Mouse (Mus musculus) liver, adult 2 months (tissue): ENCODE data around the gene Slc6a17. TPM values are rescaled to one million over a fixed set of nuclear protein-coding genes. Genes with fewer than 3 reads are reported as not detected.

Experiments used
- DNase-seq: peaks from one replicate; pipeline ENCODE4 v3.0.0-alpha.2; 2011; ENCODE audit warnings: low read depth, low spot score; ENCODE audit errors: extremely low read depth
- H3K27ac ChIP-seq: fragments of 200-500 bp; replicated peaks from 2 replicates; pipeline ENCODE4 v1.5.1; 2012; ENCODE audit warnings: low read depth, mild to moderate bottlenecking, control low read depth, inconsistent platforms, low read length; ENCODE audit not compliant: insufficient read depth
- H3K27me3 ChIP-seq: fragments of 200-500 bp; 2 replicates; pipeline ENCODE4 v1.6.1; 2012; ENCODE audit warnings: mild to moderate bottlenecking, moderate library complexity, low read length, inconsistent platforms; ENCODE audit not compliant: control insufficient read depth, insufficient read depth
- H3K36me3 ChIP-seq: fragments of 200-500 bp; 2 replicates; pipeline ENCODE4 v1.6.1; 2012; ENCODE audit warnings: low read length, inconsistent platforms; ENCODE audit not compliant: control insufficient read depth, insufficient read depth
- H3K4me1 ChIP-seq: fragments of 200-500 bp; 2 replicates; pipeline ENCODE4 v1.6.1; 2011; ENCODE audit warnings: low read length; ENCODE audit not compliant: control insufficient read depth, insufficient read depth
- H3K4me3 ChIP-seq: fragments of 200-500 bp; 2 replicates; pipeline ENCODE4 v1.5.1; 2011; ENCODE audit warnings: low read depth, mild to moderate bottlenecking, control low read depth, low read length, moderate library complexity; ENCODE audit not compliant: insufficient read depth
- H3K79me2 ChIP-seq: fragments of 200-500 bp; 2 replicates; pipeline ENCODE4 v1.6.1; 2012; ENCODE audit warnings: inconsistent platforms, mild to moderate bottlenecking, low read length, moderate library complexity; ENCODE audit not compliant: control insufficient read depth, insufficient read depth
- H3K9ac ChIP-seq: fragments of 200-500 bp; 2 replicates; pipeline ENCODE4 v1.6.1; 2012; ENCODE audit warnings: low read depth, mild to moderate bottlenecking, control low read depth, inconsistent platforms, low read length
- CTCF ChIP-seq: fragments of 200-500 bp; IDR thresholded peaks from 2 replicates; pipeline ENCODE4 v1.5.1; 2011; ENCODE audit warnings: low read depth, low read length, control low read depth
- POLR2A ChIP-seq: fragments of 200-500 bp; IDR thresholded peaks from 2 replicates; pipeline ENCODE4 v1.6.1; 2011; ENCODE audit warnings: low read length, control low read depth; ENCODE audit not compliant: insufficient read depth; ENCODE audit errors: extremely low read depth
- WGBS: fragments of 180-500 bp; shearing (Covaris S2); methylation state at CpG from one replicate; pipeline ENCODE4 v1.1.7; 2018; 5-methylcytosine and 5-hydroxymethylcytosine counted together
- polyA plus RNA-seq: library from polyadenylated mRNA; depleted of rRNA; stranded (reverse); fragments of >200 nt; gene quantifications from 2 replicates; pipeline ENCODE4 v1.2.3, GENCODE M21; 2012; rRNA removed
- total RNA-seq: library from RNA; depleted of rRNA; stranded (reverse); fragments of >200 nt; gene quantifications from 2 replicates; pipeline ENCODE4 v1.2.3, GENCODE M21; 2014; rRNA removed

The Slc6a17 gene
- total and polyA plus RNA-seq, 2 experiments = 0.02 TPM; not detected in 1

GRCm38 (mm10) chr3:107431268-107431667 lies 86.5 kb downstream of the Slc6a17 start:
- Histone ChIP-seq H3K36me3 (no peaks in the 10 kb centered on the region), H3K27ac (no peak overlapping the region), H3K27me3 (no peaks in the 10 kb centered on the region), H3K9ac (no peak overlapping the region), H3K79me2 (no peaks in the 10 kb centered on the region), H3K4me3 (no peak overlapping the region), H3K4me1 (no peaks in the 10 kb centered on the region)
- TF ChIP-seq POLR2A (no peak), CTCF (no peak)
- 31% methylated on average over 1 of the region's 1 CpGs for WGBS
- DNase-seq = no peak

- H3K27ac ChIP-seq = no peak overlapping the region
- no peaks in the 10 kb centered on the region for H3K27me3 ChIP-seq
- DNase-seq = no peak
These were observed 93.4 kb downstream of the Slc6a17 start for GRCm38 (mm10) chr3:107424258-107425041.

GRCm38 (mm10) chr3:107420156-107420555 lies 97.7 kb downstream of the Slc6a17 start:
- no peak for TF ChIP-seq POLR2A
- TF ChIP-seq CTCF = no peak
- no peak for DNase-seq
- no peaks in the 10 kb centered on the region for H3K79me2 ChIP-seq
- 82% methylated on average over 2 of the region's 2 CpGs for WGBS
- H3K27me3 ChIP-seq = no peaks in the 10 kb centered on the region
- no peaks in the 10 kb centered on the region for H3K36me3 ChIP-seq
- H3K27ac ChIP-seq = no peak overlapping the region
- no peak overlapping the region for H3K9ac ChIP-seq
- H3K4me3 ChIP-seq = no peak overlapping the region
- H3K4me1 ChIP-seq = no peaks in the 10 kb centered on the region

More at GRCm38 (mm10) chr3:107424258-107425041, 93.4 kb downstream of the Slc6a17 start:
- no peak for TF ChIP-seq POLR2A
- TF ChIP-seq CTCF = no peak
- H3K79me2 ChIP-seq = no peaks in the 10 kb centered on the region
- 67% methylated on average over 11 of the region's 11 CpGs for WGBS
- no peaks in the 10 kb centered on the region for H3K4me1 ChIP-seq
- H3K4me3 ChIP-seq = no peak overlapping the region
- no peaks in the 10 kb centered on the region for H3K36me3 ChIP-seq
- H3K9ac ChIP-seq = no peak overlapping the region

Other genes with a start within 250 kb of the Slc6a17 start
- 50.9 and 52.1 TPM in 2 replicates for gene Lamtor5, start 239.2 kb downstream of the Slc6a17 start, total RNA-seq
- gene Lamtor5, start 239.2 kb downstream of the Slc6a17 start, polyA plus RNA-seq = 48.9 and 54.5 TPM in 2 replicates
- gene Slc16a4, start 226.8 kb downstream of the Slc6a17 start, total RNA-seq = not detected in 2 replicates
- not detected in 2 replicates for gene Slc16a4, start 226.8 kb downstream of the Slc6a17 start, polyA plus RNA-seq
- gene Rbm15, start 184.3 kb downstream of the Slc6a17 start, total RNA-seq = 17.2 and 17.7 TPM in 2 replicates
- 4.2 and 4.4 TPM in 2 replicates for gene Rbm15, start 184.3 kb downstream of the Slc6a17 start, polyA plus RNA-seq
- 0.07 TPM in 1 of 2 replicates, not detected in the other for gene Kcnc4, start 58.5 kb downstream of the Slc6a17 start, total RNA-seq
- gene Kcnc4, start 58.5 kb downstream of the Slc6a17 start, polyA plus RNA-seq = 0.05 and 0.06 TPM in 2 replicates
- gene Ubl4b, start 37.1 kb upstream of the Slc6a17 start, total RNA-seq = not detected in 2 replicates
- gene Ubl4b, start 37.1 kb upstream of the Slc6a17 start, polyA plus RNA-seq = not detected in 2 replicates
- gene Alx3, start 77.0 kb upstream of the Slc6a17 start, total RNA-seq = not detected in 2 replicates
- not detected in 2 replicates for gene Alx3, start 77.0 kb upstream of the Slc6a17 start, polyA plus RNA-seq
- gene Gm10961, start 113.3 kb upstream of the Slc6a17 start, total RNA-seq = not detected in 2 replicates
- not detected in 2 replicates for gene Gm10961, start 113.3 kb upstream of the Slc6a17 start, polyA plus RNA-seq
- gene Strip1, start 113.7 kb upstream of the Slc6a17 start, total RNA-seq = 6.0 and 7.7 TPM in 2 replicates
- gene Strip1, start 113.7 kb upstream of the Slc6a17 start, polyA plus RNA-seq = 17.7 and 23.8 TPM in 2 replicates
- gene Ahcyl1, start 178.5 kb upstream of the Slc6a17 start, total RNA-seq = 50.2 and 52.9 TPM in 2 replicates
- 40.4 and 42.3 TPM in 2 replicates for gene Ahcyl1, start 178.5 kb upstream of the Slc6a17 start, polyA plus RNA-seq
- gene Csf1, start 242.5 kb upstream of the Slc6a17 start, total RNA-seq = 3.0 and 3.3 TPM in 2 replicates
- 4.6 and 6.6 TPM in 2 replicates for gene Csf1, start 242.5 kb upstream of the Slc6a17 start, polyA plus RNA-seq